Mouse (Mus musculus) left cerebral cortex, postnatal 14 days (tissue): ENCODE measurements at regions not wholly inside any gene's neighbourhood (a gene's known extent, or its start where the extent isn't known, plus 50 kb on each side); places are given as distances from the start of the nearest gene placed in this dataset.

Source experiments
- DNase-seq, 2 experiments: peaks; one replicate each; pipeline ENCODE4 v3.0.0; 2021 to 2022; ENCODE audit warnings: low spot score in 2 of 2, mixed read lengths in 1 of 2
- intact Hi-C: fragments of 180-260 bp; cut with DNase I; formaldehyde crosslinking; loops from one replicate; pipeline ENCODE4 v1.15.1; 2025

DNA sequence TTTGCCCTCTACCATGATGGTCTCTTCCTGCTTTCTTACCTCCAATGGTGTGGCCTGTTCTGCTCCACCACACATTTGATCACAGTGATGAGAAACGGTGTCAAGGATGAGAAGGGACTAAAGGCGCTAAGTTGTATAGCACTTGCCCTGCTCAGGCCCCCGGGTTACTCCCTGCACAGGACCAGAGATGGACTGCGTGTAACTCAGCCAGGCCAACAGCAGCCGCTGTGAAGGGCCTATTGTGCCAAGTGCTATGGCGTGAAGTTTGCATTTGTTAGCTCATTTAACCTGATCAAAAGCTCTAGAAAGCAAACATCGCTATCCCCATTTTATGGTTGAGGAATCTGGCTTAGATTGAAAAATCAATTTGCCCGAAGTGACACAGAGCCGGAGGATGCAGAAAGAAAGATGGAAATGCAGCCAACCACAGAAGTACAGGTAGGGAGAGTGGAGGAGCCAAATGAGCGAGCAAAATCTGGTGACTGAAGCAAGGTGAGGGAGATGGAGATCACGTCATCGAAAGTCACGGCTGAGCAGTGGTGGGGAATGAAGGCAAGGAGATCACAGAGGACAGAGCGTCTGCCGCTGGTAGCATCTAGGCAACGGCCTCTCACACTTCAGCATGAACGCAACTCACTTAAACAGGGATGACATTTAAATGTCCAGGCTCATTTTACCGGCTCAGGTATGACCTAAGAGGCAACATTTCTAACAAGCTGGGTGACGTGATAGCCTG is 78.3 kb upstream of the Fer start:
- DNase-seq: no peak
- intact Hi-C loops: no loop called here

GRCm38 (mm10) chr17:63786444-63786843 is 76.4 kb upstream of the Fer start:
- intact Hi-C loops: no loop called here

GRCm38 (mm10) chr17:63794352-63794751 is 68.5 kb upstream of the Fer start:
- intact Hi-C loops: no loop called here
- no peak for DNase-seq

More at GRCm38 (mm10) chr17:63786444-63786843, 76.4 kb upstream of the Fer start:
- DNase-seq: no peak

GRCm38 (mm10) chr17:63798381-63798780 is 64.5 kb upstream of the Fer start:
- intact Hi-C loops: no loop called here
- DNase-seq: no peak

DNA sequence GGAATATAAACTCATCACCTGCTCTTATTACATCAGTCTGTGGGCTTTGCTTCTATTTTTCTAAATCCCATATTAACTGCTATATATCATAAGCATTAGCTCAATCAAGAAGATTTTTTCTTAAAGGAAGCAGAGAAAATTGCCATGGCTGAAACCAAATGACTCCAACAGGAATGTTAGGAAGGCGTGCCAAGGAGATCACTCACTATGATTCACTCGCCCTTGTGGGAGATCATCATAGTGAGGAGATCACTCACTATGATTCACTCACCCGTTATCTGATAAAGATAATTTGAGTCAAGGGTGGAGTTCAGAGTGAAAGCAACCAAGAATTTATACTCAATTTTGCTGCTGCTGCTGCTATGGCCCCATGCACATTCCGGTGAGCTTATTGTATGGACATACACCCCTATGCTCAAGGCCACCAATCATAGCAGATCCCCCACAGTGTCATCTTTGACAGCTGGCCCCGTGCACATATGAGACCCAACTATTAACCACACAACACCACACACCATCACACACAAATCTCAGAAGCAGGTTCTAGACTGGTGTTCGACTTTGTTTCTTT is 63.8 kb upstream of the Fer start:
- DNase-seq: no peak

DNA sequence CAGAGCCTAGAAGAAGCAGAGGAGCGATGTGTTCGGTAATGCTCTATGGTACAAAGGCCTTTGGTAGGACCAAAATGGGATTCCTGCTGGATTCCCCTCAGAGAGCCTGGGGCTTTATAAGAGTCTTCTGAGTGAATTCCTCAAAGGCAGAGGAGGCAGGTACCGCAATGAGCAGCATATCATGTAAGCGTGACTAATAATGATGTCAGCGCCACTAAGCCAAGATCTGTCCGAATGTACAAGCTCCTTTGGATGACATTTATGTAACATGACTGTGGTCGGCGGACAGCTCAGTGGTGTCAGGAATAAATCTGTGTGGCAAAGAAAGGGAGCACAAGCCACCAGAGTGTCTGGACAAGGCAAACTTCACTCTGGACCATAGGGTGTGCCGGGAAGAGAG is 61.5 kb upstream of the Fer start:
- DNase-seq: no peak
- intact Hi-C loops: no loop called here

More for the DNA sequence above, 63.8 kb upstream of the Fer start:
- intact Hi-C loops: no loop called here

- no peak for DNase-seq
- intact Hi-C loops: no loop called here
Measured at GRCm38 (mm10) chr17:63802846-63803245, 60.0 kb upstream of the Fer start.

GRCm38 (mm10) chr17:63803599-63803998 is 59.3 kb upstream of the Fer start:
- intact Hi-C loops: no loop called here

DNA sequence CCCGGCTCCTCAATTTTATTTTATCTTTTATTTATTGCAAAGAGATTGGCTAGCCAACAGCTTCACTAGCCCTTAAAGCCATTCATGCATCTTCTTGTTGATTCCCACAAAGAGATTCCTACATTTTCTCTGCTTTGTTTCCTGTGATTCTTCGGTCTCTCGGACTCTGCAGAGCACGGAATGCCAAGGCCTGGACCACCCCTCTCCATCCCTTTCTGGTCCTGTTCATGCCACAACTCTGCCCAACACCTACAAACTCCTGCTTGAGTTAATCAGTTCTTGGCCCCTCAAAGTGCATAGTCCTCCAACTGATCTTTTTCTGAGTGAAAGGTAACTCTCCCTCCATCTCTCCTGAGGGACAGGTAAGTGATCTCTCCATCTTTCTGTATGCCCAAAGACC is 58.4 kb upstream of the Fer start:
- intact Hi-C loops: no loop called here
- no peak for DNase-seq

More at GRCm38 (mm10) chr17:63803599-63803998, 59.3 kb upstream of the Fer start:
- peak; percentile 75 to 84 for DNase-seq

DNA sequence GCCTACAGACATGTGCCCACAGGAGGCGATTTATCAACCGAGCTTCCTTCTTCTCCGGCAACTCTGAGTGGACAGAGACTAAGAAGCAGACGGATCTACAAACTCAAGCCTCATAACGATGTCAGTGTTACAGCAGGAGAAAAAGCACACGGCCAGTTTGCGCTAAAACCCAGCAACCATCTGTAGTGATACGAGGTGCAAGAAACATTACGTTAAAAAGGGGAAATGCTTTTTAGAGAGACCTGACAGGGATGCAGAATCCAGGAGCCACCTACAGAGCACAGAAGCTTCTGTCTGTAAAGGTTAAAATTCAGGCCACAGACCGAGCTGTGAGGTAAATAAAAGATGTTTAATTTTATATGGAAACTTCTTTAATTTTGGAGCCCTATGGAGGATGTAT is 56.5 kb upstream of the Fer start:
- intact Hi-C loops: no loop called here
- peak in 1 of 2 experiments; percentile 6 for DNase-seq

- no peak for DNase-seq
- intact Hi-C loops: no loop called here
Measured at GRCm38 (mm10) chr17:63807590-63808228, 55.2 kb upstream of the Fer start.

GRCm38 (mm10) chr17:63808756-63809155 is 54.1 kb upstream of the Fer start:
- DNase-seq: no peak
- intact Hi-C loops: no loop called here

DNA sequence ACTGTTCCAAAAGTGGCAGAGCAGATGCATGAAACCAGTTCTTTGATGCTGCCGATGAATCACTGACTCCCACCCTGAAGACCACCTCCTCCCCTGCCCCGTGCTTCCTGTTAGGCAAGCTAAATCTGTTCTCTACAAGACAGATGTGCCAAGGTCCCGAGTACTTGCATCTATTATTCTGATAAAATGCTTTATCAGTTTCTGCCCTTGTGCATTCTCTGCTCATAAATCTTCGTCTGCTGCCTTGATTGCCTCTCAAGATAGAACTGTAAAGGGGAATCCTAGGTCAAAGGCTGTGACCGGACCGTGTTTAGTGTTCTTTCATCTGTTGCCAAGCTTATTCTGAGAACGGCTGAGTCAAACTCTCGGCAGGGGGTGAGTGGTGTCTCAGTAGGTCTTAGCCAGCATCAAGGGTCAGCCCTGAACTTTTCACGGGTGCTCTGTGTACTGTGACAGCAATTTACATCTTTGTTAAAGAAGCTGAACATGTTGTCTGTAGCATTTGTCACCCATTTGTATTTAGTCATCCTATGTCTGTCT is 51.5 kb upstream of the Fer start:
- intact Hi-C loops: no loop called here
- no peak for DNase-seq

- DNase-seq: no peak
- intact Hi-C loops: no loop called here
Measured at GRCm38 (mm10) chr17:63812586-63812985, 50.3 kb upstream of the Fer start.
